Mouse (Mus musculus): ENCODE data around the gene Rreb1. TPM values are rescaled to one million over a fixed set of nuclear protein-coding genes. Genes with fewer than 3 reads are reported as not detected.

Gene Rreb1
- total RNA-seq, 2 experiments from 2014 or later, result 38.0 to 55.6 TPM

GRCm38 (mm10) chr13:37777351-37778146 lies 651 bp upstream of the Rreb1 start:
- DNase-seq (ENCODE audit: low spot score), result no peak
- intact Hi-C loops (cut with DNase I), result loop anchor here (5.0 kb wide), 1 partner anchor 45 kb away; no protein-coding TSS in a partner anchor

GRCm38 (mm10) chr13:37778594-37779231 lies 513 bp downstream of the Rreb1 start:
- DNase-seq (ENCODE audit: low spot score), result no peak
- intact Hi-C loops (cut with DNase I), result loop anchor here (5.0 kb wide), 1 partner anchor 44 kb away; no protein-coding TSS in a partner anchor

- DNase-seq (ENCODE audit: low spot score), result no peak
- intact Hi-C loops (cut with DNase I), result loop anchor here (5.0 kb wide), 1 partner anchor 43 kb away; no protein-coding TSS in a partner anchor
Observed at GRCm38 (mm10) chr13:37779251-37779667, 1.1 kb downstream of the Rreb1 start.

- DNase-seq (ENCODE audit: low spot score), result no peak
- intact Hi-C loops (cut with DNase I), result no loop called here
Observed at GRCm38 (mm10) chr13:37781557-37781956, 3.4 kb downstream of the Rreb1 start.

GRCm38 (mm10) chr13:37782144-37782543 lies 3.9 kb downstream of the Rreb1 start:
- DNase-seq (ENCODE audit: low spot score), result no peak
- intact Hi-C loops (cut with DNase I), result no loop called here

GRCm38 (mm10) chr13:37783676-37784075 lies 5.5 kb downstream of the Rreb1 start:
- intact Hi-C loops (cut with DNase I), result no loop called here
- no peak for DNase-seq (ENCODE audit: low spot score)

- intact Hi-C loops (cut with DNase I), result no loop called here
- no peak for DNase-seq (ENCODE audit: low spot score)
Observed at GRCm38 (mm10) chr13:37784226-37784625, 6.0 kb downstream of the Rreb1 start.

GRCm38 (mm10) chr13:37792739-37793336 lies 14.6 kb downstream of the Rreb1 start:
- no peak for DNase-seq (ENCODE audit: low spot score)
- intact Hi-C loops (cut with DNase I), result no loop called here

GRCm38 (mm10) chr13:37798811-37799210 lies 20.6 kb downstream of the Rreb1 start:
- intact Hi-C loops (cut with DNase I), result no loop called here
- DNase-seq (ENCODE audit: low spot score), result no peak

GRCm38 (mm10) chr13:37799413-37799812 lies 21.2 kb downstream of the Rreb1 start:
- intact Hi-C loops (cut with DNase I), result no loop called here
- DNase-seq (ENCODE audit: low spot score), result no peak

GRCm38 (mm10) chr13:37801101-37802075 lies 23.2 kb downstream of the Rreb1 start:
- DNase-seq (ENCODE audit: low spot score), result no peak
- intact Hi-C loops (cut with DNase I), result no loop called here

GRCm38 (mm10) chr13:37802246-37803003 lies 24.2 kb downstream of the Rreb1 start:
- DNase-seq (ENCODE audit: low spot score), result no peak
- intact Hi-C loops (cut with DNase I), result no loop called here

- intact Hi-C loops (cut with DNase I), result no loop called here
- DNase-seq (ENCODE audit: low spot score), result no peak
Observed at GRCm38 (mm10) chr13:37803244-37803643, 25.0 kb downstream of the Rreb1 start.

GRCm38 (mm10) chr13:37804023-37804422 lies 25.8 kb downstream of the Rreb1 start:
- intact Hi-C loops (cut with DNase I), result no loop called here

GRCm38 (mm10) chr13:37815001-37815400 lies 36.8 kb downstream of the Rreb1 start:
- intact Hi-C loops (cut with DNase I), result no loop called here
- DNase-seq (ENCODE audit: low spot score), result no peak

More at GRCm38 (mm10) chr13:37804023-37804422, 25.8 kb downstream of the Rreb1 start:
- no peak for DNase-seq (ENCODE audit: low spot score)

- intact Hi-C loops (cut with DNase I), result no loop called here
- no peak for DNase-seq (ENCODE audit: low spot score)
Observed at GRCm38 (mm10) chr13:37816736-37817135, 38.5 kb downstream of the Rreb1 start.

GRCm38 (mm10) chr13:37821413-37821812 lies 43.2 kb downstream of the Rreb1 start:
- DNase-seq (ENCODE audit: low spot score), result no peak
- intact Hi-C loops (cut with DNase I), result loop anchor here (5.0 kb wide), 1 partner anchor 44 kb away; the partner anchor contains the start of gene Rreb1

GRCm38 (mm10) chr13:37824331-37824920 lies 46.2 kb downstream of the Rreb1 start:
- no peak for DNase-seq (ENCODE audit: low spot score)
- intact Hi-C loops (cut with DNase I), result loop anchor here (5.0 kb wide), 1 partner anchor 47 kb away; the partner anchor contains the start of gene Rreb1

Measured in heart, postnatal 25 days (tissue).